Mouse (Mus musculus) splenic B cell, adult 2 months (primary cell): ENCODE data around the gene Uqcrc1.

Source experiments
- DNase-seq: peaks from one replicate; pipeline ENCODE4 v3.0.0-alpha.2; 2011; ENCODE audit warnings: low read depth, low spot score
- H3K27me3 ChIP-seq: 2 replicates; pipeline ENCODE4 v1.6.1; 2012; ENCODE audit warnings: mild to moderate bottlenecking, low read length, moderate library complexity, mixed read lengths; ENCODE audit not compliant: control insufficient read depth, poor library complexity, insufficient read depth, severe bottlenecking
- H3K36me3 ChIP-seq: 2 replicates; pipeline ENCODE4 v1.6.1; 2012; ENCODE audit warnings: mild to moderate bottlenecking, low read length, moderate library complexity, mixed read lengths; ENCODE audit not compliant: control insufficient read depth, poor library complexity, insufficient read depth, severe bottlenecking

Gene Uqcrc1

GRCm38 (mm10) chr9:108936418-108937364, at the start of gene Uqcrc1:
Gene Uqcrc1 (plus strand): TSS chr9:108936633.
- Histone ChIP-seq H3K36me3 (peaks cover 2% of the 10 kb centered on the region), H3K27me3 (no peaks in the 10 kb centered on the region)
- peak; percentile 100 for DNase-seq

GRCm38 (mm10) chr9:108912308-108912707, 24.1 kb upstream of the Uqcrc1 start:
- Histone ChIP-seq H3K27me3 (no peaks in the 10 kb centered on the region), H3K36me3 (no peaks in the 10 kb centered on the region)
- DNase-seq, result no peak

- no peaks in the 10 kb centered on the region for H3K27me3 ChIP-seq
- no peak for DNase-seq
- no peaks in the 10 kb centered on the region for H3K36me3 ChIP-seq
Observed at GRCm38 (mm10) chr9:108913161-108913560, 23.3 kb upstream of the Uqcrc1 start.

GRCm38 (mm10) chr9:108913621-108914020, 22.8 kb upstream of the Uqcrc1 start:
- Histone ChIP-seq H3K36me3 (no peaks in the 10 kb centered on the region), H3K27me3 (no peaks in the 10 kb centered on the region)
- DNase-seq, result no peak

- H3K36me3 ChIP-seq, result no peaks in the 10 kb centered on the region
- DNase-seq, result no peak
- H3K27me3 ChIP-seq, result no peaks in the 10 kb centered on the region
Observed at GRCm38 (mm10) chr9:108914491-108914890, 21.9 kb upstream of the Uqcrc1 start, which contains the start of gene Tmem89. Gene Tmem89 (plus strand): TSS chr9:108914619.

- Histone ChIP-seq H3K27me3 (no peaks in the 10 kb centered on the region; the same call in 1 of the 2 replicates), H3K36me3 (no peaks in the 10 kb centered on the region)
- DNase-seq, result no peak
Observed at GRCm38 (mm10) chr9:108925897-108926296, 10.5 kb upstream of the Uqcrc1 start.

GRCm38 (mm10) chr9:108928424-108928823, 8.0 kb upstream of the Uqcrc1 start:
- Histone ChIP-seq H3K36me3 (no peaks in the 10 kb centered on the region), H3K27me3 (no peaks in the 10 kb centered on the region; the same call in 1 of the 2 replicates)
- DNase-seq, result no peak

GRCm38 (mm10) chr9:108935991-108936390, 442 bp upstream of the Uqcrc1 start:
- H3K36me3 ChIP-seq, result peaks cover 2% of the 10 kb centered on the region; the same call in 1 of the 2 replicates
- H3K27me3 ChIP-seq, result no peaks in the 10 kb centered on the region
- no peak for DNase-seq

- Histone ChIP-seq H3K27me3 (no peaks in the 10 kb centered on the region), H3K36me3 (peaks cover 11% of the 10 kb centered on the region)
- DNase-seq, result no peak
Observed at GRCm38 (mm10) chr9:108945111-108945510, 8.7 kb downstream of the Uqcrc1 start.

GRCm38 (mm10) chr9:108945608-108946007, 9.2 kb downstream of the Uqcrc1 start:
- H3K27me3 ChIP-seq, result no peaks in the 10 kb centered on the region
- DNase-seq, result no peak
- peaks cover 11% of the 10 kb centered on the region for H3K36me3 ChIP-seq

GRCm38 (mm10) chr9:108949231-108949966, 13.0 kb downstream of the Uqcrc1 start:
- H3K27me3 ChIP-seq, result no peaks in the 10 kb centered on the region
- no peak for DNase-seq
- H3K36me3 ChIP-seq, result peaks cover 9% of the 10 kb centered on the region

GRCm38 (mm10) chr9:108949967-108950728, 13.7 kb downstream of the Uqcrc1 start:
- no peak for DNase-seq
- Histone ChIP-seq H3K27me3 (no peaks in the 10 kb centered on the region), H3K36me3 (peaks cover 5% of the 10 kb centered on the region)

- Histone ChIP-seq H3K27me3 (no peaks in the 10 kb centered on the region), H3K36me3 (peaks cover 2% of the 10 kb centered on the region; the same call in 1 of the 2 replicates)
- no peak for DNase-seq
Observed at GRCm38 (mm10) chr9:108953081-108953636, 16.7 kb downstream of the Uqcrc1 start, which contains the start of gene Col7a1. Gene Col7a1 (plus strand): TSS chr9:108953586.

GRCm38 (mm10) chr9:108955241-108955640, 18.8 kb downstream of the Uqcrc1 start:
- H3K27me3 ChIP-seq, result no peaks in the 10 kb centered on the region

More at GRCm38 (mm10) chr9:108955241-108955640, 18.8 kb downstream of the Uqcrc1 start:
- no peak for DNase-seq
- no peaks in the 10 kb centered on the region for H3K36me3 ChIP-seq
